Mouse (Mus musculus) kidney, embryonic 16.5 days (tissue): ENCODE measurements around the gene Ncmap. TPM values are rescaled to one million over a fixed set of nuclear protein-coding genes. Genes with fewer than 3 reads are reported as not detected.

Experiments
- ATAC-seq: fragments of 200-750 bp; cut with Nextera tagmentation; 2 replicates; pipeline ENCODE4 v1.8.0; 2017; ENCODE audit warnings: moderate TSS enrichment; ENCODE audit not compliant: low FRiP score, low TSS enrichment
- H3K27ac ChIP-seq: fragments of 300-500 bp; sonication (generic); 2 replicates; pipeline ENCODE4 v1.5.1; 2014; ENCODE audit warnings: low read length
- H3K27me3 ChIP-seq: fragments of 300-500 bp; sonication (generic); 2 replicates; pipeline ENCODE4 v1.6.1; 2014; ENCODE audit warnings: low read length, control low read depth, mixed read lengths; ENCODE audit not compliant: insufficient read depth
- H3K36me3 ChIP-seq: fragments of 300-500 bp; sonication (generic); 2 replicates; pipeline ENCODE4 v1.6.1; 2014; ENCODE audit warnings: low read length, control low read depth, mixed read lengths; ENCODE audit not compliant: insufficient read depth
- H3K4me1 ChIP-seq: fragments of 300-500 bp; sonication (generic); 2 replicates; pipeline ENCODE4 v1.6.1; 2014; ENCODE audit warnings: low read length, control low read depth, mixed read lengths; ENCODE audit not compliant: insufficient read depth
- H3K4me2 ChIP-seq: fragments of 300-500 bp; sonication (generic); replicated peaks from 2 replicates; pipeline ENCODE4 v1.6.1; 2014; ENCODE audit warnings: low read depth, low read length
- H3K4me3 ChIP-seq: fragments of 300-500 bp; sonication (generic); 2 replicates; pipeline ENCODE4 v1.5.1; 2014; ENCODE audit warnings: mild to moderate bottlenecking, low read length
- H3K9ac ChIP-seq: fragments of 300-500 bp; sonication (generic); replicated peaks from 2 replicates; pipeline ENCODE4 v1.6.1; 2014; ENCODE audit warnings: low read length
- H3K9me3 ChIP-seq: fragments of 300-500 bp; sonication (generic); 2 replicates; pipeline ENCODE4 v1.6.1; 2016; ENCODE audit warnings: low read length, control low read depth
- WGBS: fragments of 180-500 bp; shearing (Covaris S2); extraction: QIAGEN DNeasy Blood & Tissue Kit; methylation state at CpG from one replicate; pipeline ENCODE4 v1.1.7; 2014; 5-methylcytosine and 5-hydroxymethylcytosine counted together
- polyA plus RNA-seq: library from polyadenylated mRNA; unstranded; fragments of >200 nt; fragmentation: Nextera tagmentation; extraction: Ambion mirVana; gene quantifications from 2 replicates; pipeline ENCODE4 v1.2.1, GENCODE M21; 2015

The Ncmap gene
- 2.0 and 4.3 TPM in 2 replicates for polyA plus RNA-seq

DNA sequence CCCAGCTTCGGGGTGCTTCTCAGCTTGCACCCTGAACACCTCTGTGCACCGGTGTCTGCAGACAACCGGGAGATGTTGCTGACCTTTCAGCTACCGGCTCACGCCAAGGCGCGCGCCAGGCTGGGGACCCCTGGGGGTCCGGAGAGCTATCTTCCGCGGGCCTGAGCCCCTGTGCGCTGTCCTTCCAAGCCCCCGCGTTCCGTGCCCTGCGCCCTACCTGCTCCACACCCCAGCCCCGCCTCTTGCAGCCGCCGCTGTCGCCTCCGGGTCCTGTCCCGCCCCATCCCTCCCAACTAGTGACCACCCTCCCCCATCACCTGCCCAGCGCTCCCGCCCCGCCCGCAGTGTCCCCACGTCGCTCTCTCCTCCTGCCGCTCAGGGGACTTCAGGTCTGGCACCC lies at the start of gene Ncmap:
Gene Ncmap (minus strand): TSS at position 237 of the 400 bp plus-strand sequence.
- peak within 1 kb of the TSS; percentile 61 for H3K9ac ChIP-seq
- no peak for ATAC-seq
- H3K27me3 ChIP-seq = peaks cover 24% of the 10 kb centered on the region; the same call in 1 of the 2 replicates
- WGBS = under 1% methylated on average over 29 of the region's 29 CpGs
- H3K4me2 ChIP-seq = peak within 1 kb of the TSS; percentile 86
- no peaks in the 10 kb centered on the region for H3K36me3 ChIP-seq
- H3K4me1 ChIP-seq = peaks cover 10% of the 10 kb centered on the region
- no peak within 1 kb of the TSS for H3K27ac ChIP-seq
- 0 out of 2 replicates have a peak, but pooled peaks cover under 1% of the 10 kb centered on the region for H3K9me3 ChIP-seq
- peak within 1 kb of the TSS; percentile 51 for H3K4me3 ChIP-seq

DNA sequence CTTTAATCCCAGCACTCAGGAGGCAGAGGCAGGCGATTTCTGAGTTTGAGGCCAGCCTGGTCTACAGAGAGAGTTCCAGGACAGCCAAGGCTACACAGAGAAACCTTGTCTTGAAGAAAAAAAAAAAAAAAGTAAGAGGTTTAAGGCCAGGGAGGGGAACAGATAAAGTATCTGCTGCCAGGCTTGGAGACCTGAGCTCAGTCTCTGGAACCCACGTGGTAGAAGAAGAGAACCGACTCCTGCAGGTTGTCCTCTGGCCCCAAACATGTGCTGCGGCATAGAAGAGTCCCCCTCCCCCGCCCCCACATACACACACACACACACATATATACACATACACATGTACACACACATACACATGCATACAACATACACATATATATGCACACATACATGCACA lies 44.4 kb upstream of the Ncmap start:
- no peaks in the 10 kb centered on the region for H3K36me3 ChIP-seq
- H3K4me1 ChIP-seq = peaks cover 6% of the 10 kb centered on the region
- ATAC-seq = no peak
- H3K9me3 ChIP-seq = no peaks in the 10 kb centered on the region
- H3K9ac ChIP-seq = no peak overlapping the region
- no peaks in the 10 kb centered on the region for H3K27me3 ChIP-seq
- no peak overlapping the region for H3K4me2 ChIP-seq
- H3K4me3 ChIP-seq = no peak overlapping the region
- 69% methylated on average over 5 of the region's 5 CpGs for WGBS
- no peak overlapping the region for H3K27ac ChIP-seq

GRCm38 (mm10) chr4:135439904-135440522 lies 42.0 kb upstream of the Ncmap start:
- Histone ChIP-seq H3K4me3 (no peak overlapping the region), H3K4me1 (peaks cover 10% of the 10 kb centered on the region), H3K9me3 (no peaks in the 10 kb centered on the region), H3K4me2 (no peak overlapping the region), H3K36me3 (no peaks in the 10 kb centered on the region), H3K9ac (no peak overlapping the region), H3K27me3 (no peaks in the 10 kb centered on the region), H3K27ac (no peak overlapping the region)
- 53% methylated on average over 9 of the region's 9 CpGs for WGBS
- no peak for ATAC-seq

- peak overlapping the region; percentile 25; the same call in 1 of the 2 replicates for H3K4me3 ChIP-seq
These were observed 41.2 kb upstream of the Ncmap start for GRCm38 (mm10) chr4:135439188-135439647.

DNA sequence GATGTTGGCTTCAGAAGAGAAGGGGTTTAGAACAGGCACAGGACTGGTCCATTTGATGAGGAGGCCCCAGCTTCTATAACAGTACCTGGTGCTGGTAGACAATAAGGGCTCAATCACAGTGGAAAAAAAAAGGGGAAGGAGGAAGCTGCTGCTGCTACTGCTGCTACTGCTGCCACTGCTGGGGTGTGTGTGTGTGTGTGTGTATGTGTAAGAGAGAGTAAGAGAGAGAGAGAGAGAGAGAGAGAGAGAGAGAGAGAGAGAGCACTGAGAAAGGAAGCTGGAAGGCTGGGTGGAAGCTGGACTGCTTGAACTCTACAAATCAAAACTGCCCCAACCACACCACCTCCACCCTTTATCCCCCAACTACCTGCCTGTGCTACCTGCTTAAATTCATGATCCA lies 39.9 kb upstream of the Ncmap start:
- H3K4me3 ChIP-seq = no peak overlapping the region
- no peaks in the 10 kb centered on the region for H3K36me3 ChIP-seq
- no peak overlapping the region for H3K9ac ChIP-seq
- H3K4me1 ChIP-seq = peaks cover 20% of the 10 kb centered on the region
- no peaks in the 10 kb centered on the region for H3K27me3 ChIP-seq
- no peaks in the 10 kb centered on the region for H3K9me3 ChIP-seq
- H3K27ac ChIP-seq = no peak overlapping the region
- H3K4me2 ChIP-seq = no peak overlapping the region
- no peak for ATAC-seq

More at GRCm38 (mm10) chr4:135439188-135439647, 41.2 kb upstream of the Ncmap start:
- Histone ChIP-seq H3K9me3 (no peaks in the 10 kb centered on the region), H3K36me3 (no peaks in the 10 kb centered on the region), H3K27ac (peak overlapping the region; percentile 74), H3K9ac (peak overlapping the region; percentile 54), H3K4me2 (peak overlapping the region; percentile 48), H3K27me3 (no peaks in the 10 kb centered on the region), H3K4me1 (peaks cover 14% of the 10 kb centered on the region)
- peak; percentile 93 for ATAC-seq
- WGBS = 4% methylated on average over 15 of the region's 15 CpGs

DNA sequence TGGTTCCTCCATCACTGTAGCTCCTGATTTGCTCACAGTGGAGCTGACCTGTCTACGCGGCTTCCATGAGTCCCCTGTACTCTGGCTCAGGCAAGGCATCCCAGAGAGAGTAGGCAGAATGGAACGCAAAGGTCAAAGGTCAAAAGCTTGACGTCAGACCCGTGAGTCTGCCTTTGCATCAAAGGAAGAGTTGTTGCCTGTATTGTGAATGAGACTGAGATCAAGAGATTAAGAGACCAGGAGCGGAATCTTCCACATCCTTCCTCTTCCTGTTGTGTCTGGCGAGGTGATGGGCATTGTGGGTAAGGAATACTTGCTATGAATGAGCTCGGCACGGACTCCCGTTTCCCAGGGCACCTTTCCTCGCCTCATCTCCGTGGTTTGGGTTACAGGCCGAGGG lies 38.3 kb upstream of the Ncmap start:
- Histone ChIP-seq H3K27ac (peak overlapping the region; percentile 29; the same call in 1 of the 2 replicates), H3K4me2 (no peak overlapping the region), H3K9ac (no peak overlapping the region), H3K4me1 (peaks cover 22% of the 10 kb centered on the region), H3K27me3 (no peaks in the 10 kb centered on the region), H3K9me3 (no peaks in the 10 kb centered on the region), H3K36me3 (no peaks in the 10 kb centered on the region), H3K4me3 (no peak overlapping the region)
- ATAC-seq = no peak
- 54% methylated on average over 13 of the region's 13 CpGs for WGBS

- H3K4me1 ChIP-seq = peaks cover 20% of the 10 kb centered on the region
- H3K4me2 ChIP-seq = peak overlapping the region; percentile 97
- H3K36me3 ChIP-seq = no peaks in the 10 kb centered on the region
- no peak overlapping the region for H3K27ac ChIP-seq
- H3K9ac ChIP-seq = peak overlapping the region; percentile 76
- H3K27me3 ChIP-seq = no peaks in the 10 kb centered on the region
- ATAC-seq = no peak
- 22% methylated on average over 11 of the region's 11 CpGs for WGBS
- peak overlapping the region; percentile 83 for H3K4me3 ChIP-seq
- no peaks in the 10 kb centered on the region for H3K9me3 ChIP-seq
These were observed 36.4 kb upstream of the Ncmap start for GRCm38 (mm10) chr4:135434395-135434789.

DNA sequence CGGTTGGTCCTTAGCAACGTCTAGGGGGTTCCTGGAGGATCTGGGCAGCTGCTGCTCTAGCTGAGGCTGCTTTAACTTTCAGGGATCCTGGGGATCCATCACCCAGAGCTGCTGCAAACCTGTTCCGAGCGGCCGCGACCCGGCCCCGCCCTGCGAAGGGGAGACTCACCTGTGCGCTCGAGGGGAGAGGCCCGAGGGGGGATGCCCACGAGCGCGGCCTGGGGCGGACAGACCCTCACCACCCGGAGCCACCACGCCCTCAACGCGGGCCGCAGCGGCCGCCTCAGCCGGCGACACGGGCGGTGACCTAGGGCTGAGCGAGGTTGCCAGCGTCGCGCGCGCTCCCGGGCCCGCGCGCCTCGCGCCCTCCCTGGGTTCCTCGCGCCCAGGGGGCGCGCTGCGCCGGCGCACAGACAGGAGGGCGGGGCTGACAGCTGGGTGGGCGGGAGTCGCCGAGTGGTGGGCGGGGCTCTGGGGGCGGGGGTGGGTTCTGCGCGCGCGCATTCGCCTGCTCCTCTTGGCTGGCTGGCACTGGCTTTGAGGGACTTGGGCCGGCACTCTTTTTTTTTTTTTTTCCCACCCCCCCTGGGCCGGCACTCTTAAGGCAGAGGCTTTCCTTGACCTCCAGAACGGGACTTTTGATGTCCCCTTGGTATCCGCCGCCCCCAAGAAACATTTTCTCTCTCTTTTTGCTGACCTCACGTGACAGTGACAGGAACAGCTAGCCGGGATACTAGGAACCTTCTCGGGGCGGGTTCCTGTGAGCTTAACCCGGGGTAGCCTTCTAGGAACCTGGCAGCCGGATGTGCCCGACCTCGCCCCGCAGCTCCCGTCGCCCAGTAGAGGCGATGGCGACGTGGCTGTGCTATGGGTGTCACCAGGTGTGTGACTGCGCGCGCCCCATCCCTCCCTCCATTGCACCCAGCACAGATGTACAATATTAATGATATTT lies 35.7 kb upstream of the Ncmap start, which contains the start of gene Rcan3:
Gene Rcan3 (minus strand): TSS at position 411 of the 952 bp plus-strand sequence.
- Histone ChIP-seq H3K9me3 (no peaks in the 10 kb centered on the region), H3K9ac (peak within 1 kb of the TSS; percentile 91), H3K27ac (peak within 1 kb of the TSS; percentile 63; the same call in 1 of the 2 replicates), H3K4me2 (peak within 1 kb of the TSS; percentile 97), H3K27me3 (no peaks in the 10 kb centered on the region), H3K36me3 (no peaks in the 10 kb centered on the region), H3K4me3 (peak within 1 kb of the TSS; percentile 83), H3K4me1 (peaks cover 16% of the 10 kb centered on the region)
- under 1% methylated on average over 70 of the region's 79 CpGs for WGBS
- ATAC-seq = peak; percentile 86

DNA sequence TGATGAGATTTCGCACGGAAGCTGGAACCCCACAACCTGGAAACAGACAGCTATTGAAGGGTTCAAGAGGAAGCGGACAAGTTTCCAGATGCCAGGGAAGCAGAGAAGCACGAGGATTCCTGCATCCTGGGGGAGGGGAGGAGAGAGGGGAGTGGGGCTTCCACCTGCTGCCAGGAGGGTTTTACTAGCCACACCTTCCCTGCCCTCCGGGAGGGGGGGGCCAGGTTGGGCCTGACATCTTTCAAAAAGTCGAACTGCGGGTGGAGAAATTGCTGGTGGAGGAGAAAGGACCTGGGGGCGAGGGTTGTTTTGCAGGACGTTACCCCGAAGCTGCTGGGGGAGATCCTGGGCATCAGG lies 35.0 kb upstream of the Ncmap start:
- Histone ChIP-seq H3K4me2 (peak overlapping the region; percentile 97), H3K36me3 (no peaks in the 10 kb centered on the region), H3K27me3 (no peaks in the 10 kb centered on the region), H3K4me1 (peaks cover 16% of the 10 kb centered on the region), H3K9ac (peak overlapping the region; percentile 91), H3K27ac (peak overlapping the region; percentile 63; the same call in 1 of the 2 replicates), H3K9me3 (no peaks in the 10 kb centered on the region), H3K4me3 (peak overlapping the region; percentile 83)
- ATAC-seq = no peak
- 13% methylated on average over 10 of the region's 10 CpGs for WGBS
